Mouse (Mus musculus) lung, postnatal 36 days (tissue): ENCODE data around the gene Chst8.

Source experiments
- DNase-seq: peaks from one replicate; pipeline ENCODE4 v3.0.0; 2022; ENCODE audit warnings: mixed read lengths

Gene Chst8

DNA sequence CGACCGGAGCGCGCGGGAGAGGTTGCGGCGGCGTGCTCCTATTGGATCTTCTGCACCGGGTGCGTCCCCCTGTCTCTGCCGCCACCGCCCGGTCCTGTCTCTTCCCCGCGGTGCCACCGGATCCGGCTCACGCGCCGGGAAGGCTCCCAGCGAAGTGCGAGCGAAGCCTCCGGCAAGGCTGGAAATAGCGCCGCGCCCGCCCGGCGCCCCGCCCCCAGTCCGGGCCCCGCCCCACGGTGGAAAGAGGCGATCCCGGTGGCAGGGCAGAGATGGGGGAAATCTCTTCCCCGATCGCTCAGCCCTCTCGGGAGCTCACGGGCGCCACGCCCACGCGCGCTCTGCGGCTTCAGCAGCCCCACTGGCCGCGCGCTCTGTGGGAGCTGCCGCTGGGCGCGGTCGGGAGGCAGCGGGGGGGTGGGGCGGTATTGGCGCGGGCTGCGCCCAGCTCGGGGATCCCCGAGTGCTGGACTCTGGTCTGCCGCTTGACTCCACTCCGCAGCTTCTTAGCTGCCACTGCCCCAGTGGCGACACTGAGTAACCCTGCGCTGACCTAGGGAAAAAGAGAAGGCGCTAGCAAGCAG is at the start of gene Chst8:
Gene Chst8, minus strand, starts transcription at position 181 of the 581 bp plus-strand sequence.
- DNase-seq: peak; percentile 84

DNA sequence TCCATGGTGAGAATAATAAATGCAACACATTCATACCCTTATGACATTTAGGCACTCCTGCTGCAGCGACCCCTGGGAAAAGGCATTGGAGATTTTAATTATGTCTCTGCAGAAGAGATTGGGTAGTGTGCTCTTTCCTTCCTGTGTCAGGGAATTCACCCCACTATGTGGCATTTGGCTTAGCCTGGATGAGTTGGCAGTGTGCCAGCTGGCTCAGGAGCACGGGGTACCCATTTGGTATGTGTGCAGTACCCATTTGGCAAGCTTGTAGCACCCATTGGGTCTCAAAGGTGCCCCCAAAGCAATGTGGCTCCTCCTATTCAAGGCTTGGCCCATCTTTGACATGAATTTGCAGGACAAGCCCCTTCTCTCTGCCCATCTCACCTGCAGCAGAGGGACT is 45.8 kb upstream of the Chst8 start:
- no peak for DNase-seq

DNA sequence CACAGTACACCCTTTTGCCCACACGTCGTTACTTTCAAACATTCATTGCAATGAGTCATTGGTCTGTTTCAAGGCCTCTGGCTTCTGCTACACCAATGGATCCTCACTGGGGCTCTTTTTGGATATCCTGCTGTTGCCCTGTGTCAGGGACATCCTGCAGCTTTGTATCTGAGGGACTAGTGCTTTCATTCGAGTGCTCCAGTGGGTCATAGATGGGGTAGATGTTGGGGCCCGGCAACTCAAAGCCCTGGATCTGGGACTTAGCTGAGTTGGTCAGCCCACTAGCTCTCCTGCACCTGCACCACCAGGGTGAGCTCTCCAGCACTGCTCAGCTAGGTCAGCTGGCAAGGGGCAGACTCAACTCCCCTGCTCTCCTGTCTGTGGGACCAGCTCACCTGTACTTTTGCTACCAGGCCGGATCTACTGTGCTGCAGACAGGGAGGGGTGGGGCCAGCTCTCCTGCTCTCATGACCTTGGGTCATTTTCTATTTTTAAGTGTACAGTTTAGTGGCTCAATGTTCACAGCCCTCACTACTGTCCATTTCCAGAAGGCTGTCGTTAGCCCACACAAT is 42.4 kb upstream of the Chst8 start:
- DNase-seq: no peak

DNA sequence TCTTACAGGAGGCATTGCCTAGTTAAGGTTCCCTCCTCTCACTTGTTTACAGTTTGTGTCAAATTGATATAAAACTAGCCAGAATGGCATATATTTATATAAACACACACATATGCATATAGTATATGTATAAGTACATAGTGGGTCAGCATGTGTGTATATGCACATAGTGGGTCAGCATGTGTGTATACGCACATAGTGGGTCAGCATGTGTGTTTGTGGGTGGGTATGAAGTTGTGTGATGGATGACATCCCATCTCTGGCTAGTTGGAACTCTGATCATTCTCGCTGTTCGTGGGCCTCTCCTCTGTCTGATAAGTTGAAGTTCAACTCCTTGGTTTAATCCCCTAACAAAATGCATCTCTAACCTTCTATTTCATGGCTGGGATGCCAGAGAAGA is 40.9 kb upstream of the Chst8 start:
- DNase-seq: no peak

DNA sequence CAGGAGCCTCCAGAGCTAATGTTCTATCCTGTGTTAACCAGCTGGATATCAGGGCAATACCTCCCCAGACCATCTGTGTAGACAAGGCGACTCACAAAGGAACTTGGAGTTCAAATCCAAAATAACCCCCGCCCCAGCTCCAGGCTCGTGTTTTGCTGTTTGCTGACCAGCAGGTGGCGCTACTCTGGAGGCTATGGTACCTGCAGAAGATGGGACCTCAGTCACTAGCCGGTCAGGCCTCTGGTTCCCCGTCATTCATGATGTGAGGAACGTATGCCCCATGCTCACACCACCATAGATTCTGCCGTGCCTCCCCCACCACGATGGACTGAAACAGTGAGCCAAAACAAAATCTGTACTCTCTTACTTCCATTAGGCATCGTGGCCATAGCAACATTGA is 37.1 kb upstream of the Chst8 start:
- DNase-seq: peak; percentile 8

DNA sequence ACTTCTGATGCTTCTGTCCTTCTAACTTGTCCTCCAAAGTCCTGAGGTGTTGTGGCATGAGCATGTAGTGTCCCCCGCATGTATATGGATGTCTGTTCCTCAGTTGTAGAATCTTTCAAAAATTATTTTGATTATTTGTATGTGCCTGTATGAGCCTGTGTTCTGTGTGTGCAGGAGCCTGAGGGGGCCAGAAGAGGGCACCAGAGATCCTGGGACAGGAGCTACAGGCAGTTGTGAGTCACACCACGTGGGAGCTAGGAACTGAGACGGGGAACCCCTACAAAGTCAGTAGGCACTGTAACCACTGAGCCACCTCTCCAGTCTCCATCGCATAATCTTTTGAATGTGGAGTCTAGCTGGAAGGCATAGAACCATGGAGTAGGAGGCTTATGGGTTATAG is 36.3 kb upstream of the Chst8 start:
- DNase-seq: no peak

DNA sequence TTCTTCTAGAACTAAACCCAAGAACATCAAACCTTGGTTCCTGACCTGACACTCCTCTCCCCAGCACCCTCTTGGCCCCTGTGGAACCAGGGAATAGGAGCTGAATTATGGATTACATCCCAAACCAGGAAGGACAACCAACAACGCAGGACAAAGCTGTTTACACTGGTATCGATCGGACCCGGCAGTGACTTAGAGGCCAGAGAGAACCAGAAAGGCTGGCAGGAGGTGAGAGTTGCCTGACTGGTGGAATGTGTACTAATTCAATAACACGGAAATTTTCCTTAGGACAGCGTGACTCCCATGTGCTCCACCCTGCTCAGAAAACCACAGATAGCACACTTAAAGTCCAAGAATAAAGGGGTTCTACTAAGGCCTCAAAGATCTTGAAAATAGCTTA is 35.4 kb upstream of the Chst8 start:
- no peak for DNase-seq

DNA sequence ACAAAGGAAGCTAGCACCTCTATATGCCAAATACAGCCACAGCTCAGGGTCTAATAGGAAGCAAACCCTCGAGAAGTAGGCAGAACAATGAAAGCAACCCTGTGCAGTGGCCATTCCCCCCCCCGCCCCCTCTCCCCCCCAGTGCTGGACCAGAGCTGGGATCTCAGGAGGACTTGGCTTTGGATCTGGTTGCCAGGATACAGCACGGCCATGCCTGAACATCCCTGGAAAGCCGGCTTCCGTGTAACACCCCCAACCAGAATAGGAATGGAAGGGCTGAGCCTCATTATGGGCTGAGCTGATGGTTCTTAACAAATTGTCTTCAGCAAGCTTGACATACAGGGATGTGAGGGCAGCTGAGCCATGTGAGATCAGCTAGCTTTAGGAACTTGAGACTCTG is 34.9 kb upstream of the Chst8 start:
- DNase-seq: no peak

DNA sequence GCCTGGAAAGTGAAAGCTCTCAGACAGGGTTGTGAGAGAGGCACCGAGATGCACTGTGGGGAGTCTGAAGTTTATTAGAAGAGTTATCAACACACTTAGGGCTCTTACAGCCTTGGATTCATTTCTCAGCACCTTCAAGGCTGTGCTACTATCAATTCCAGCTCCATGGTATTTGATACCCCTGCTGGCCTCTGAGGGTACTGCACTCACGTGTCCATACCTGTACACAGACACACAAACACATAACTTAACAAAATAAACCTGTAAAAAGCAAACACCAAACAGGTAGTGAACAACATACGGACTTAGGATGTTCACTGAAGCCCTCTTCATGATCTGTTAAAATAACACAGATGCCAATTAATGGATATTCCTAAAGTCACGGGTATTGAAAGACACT is 26.2 kb upstream of the Chst8 start:
- DNase-seq: no peak

DNA sequence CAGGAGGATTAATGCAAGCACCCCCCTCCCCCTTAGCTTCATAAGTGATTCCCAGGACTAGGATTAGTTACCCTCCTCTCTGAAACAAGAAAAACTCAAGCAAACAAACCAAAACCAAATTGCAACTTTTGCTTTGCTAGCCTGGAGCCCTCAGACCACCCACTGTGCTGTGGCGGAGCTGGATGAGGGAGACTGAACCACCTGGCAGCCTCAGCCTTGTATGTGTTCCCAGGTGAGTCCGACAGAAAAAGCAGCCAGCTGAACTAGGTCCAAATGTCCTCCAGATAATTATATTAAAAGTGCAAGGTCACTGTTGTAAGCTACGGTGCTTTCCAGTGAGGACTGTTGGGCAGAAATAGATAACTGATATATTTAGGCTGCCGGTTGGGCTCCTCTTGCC is 25.7 kb upstream of the Chst8 start:
- no peak for DNase-seq

DNA sequence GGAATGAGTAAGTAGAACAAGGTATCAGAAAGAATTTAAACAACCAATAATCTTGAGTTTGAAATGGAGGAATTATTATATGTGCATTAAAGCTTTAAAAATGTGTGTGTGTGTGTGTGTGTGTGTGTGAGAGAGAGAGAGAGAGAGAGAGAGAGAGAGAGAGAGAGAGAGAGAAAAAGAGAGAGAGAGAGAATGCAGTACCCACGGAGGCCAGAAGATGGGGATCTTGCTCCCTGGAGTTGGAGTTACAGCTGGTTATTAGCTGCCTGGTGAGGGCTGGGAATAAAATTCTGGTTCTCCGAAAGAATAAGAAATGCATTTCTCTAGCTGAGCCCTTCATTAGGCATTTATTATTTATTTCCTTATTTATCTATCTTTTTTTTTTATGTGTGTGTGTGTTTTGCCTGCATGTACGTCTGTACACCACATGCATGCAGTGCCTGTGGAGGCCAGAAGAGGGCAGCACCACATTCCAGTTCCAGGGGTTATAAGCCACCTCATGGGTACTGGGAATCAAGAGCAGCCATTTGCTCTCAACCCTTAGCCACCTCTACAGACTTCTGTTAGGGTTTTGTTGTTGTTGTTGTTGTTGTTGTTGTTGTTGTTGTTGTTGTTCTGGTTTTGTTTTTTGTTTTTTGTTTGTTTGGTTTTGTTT is 13.9 kb upstream of the Chst8 start:
- DNase-seq: peak; percentile 15

DNA sequence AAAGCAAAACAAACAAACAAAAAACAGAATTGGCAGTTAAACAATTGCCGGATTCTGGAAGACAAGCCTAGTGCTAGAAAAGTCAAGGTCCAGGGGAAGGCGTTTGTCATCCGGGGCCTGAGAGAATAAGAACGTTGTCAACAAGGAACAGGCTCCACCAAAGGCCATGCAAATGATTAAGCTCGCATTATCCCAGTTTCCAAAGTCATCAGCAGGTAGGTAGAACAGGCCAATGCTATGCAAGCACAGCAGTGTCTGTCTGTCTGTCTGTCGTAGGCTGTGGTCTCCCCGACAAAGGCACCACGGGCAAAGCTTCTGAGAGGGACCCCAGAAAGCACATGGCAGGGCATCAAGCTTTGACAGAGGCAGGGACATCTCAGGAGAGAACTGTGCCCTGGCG is 9.1 kb upstream of the Chst8 start:
- DNase-seq: no peak

DNA sequence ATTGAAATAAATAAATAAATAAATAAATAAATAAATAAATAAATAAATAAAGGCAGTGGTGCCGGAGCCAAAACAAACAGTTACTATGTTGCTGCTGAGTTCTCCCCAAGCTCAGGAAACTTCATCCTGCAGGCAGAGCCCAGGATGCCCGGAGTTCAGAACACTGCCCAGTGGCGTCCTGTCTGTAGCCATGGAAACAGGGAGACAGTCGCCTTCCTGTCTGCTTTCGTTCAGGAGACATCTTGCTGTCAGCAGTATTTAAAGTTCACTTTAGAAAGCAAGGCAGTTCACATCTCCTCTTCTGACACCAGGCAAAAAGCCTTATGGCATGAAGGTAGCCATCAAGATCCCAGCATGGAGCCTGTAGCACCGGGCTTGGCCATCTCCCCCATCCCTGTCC is 8.0 kb upstream of the Chst8 start:
- no peak for DNase-seq

DNA sequence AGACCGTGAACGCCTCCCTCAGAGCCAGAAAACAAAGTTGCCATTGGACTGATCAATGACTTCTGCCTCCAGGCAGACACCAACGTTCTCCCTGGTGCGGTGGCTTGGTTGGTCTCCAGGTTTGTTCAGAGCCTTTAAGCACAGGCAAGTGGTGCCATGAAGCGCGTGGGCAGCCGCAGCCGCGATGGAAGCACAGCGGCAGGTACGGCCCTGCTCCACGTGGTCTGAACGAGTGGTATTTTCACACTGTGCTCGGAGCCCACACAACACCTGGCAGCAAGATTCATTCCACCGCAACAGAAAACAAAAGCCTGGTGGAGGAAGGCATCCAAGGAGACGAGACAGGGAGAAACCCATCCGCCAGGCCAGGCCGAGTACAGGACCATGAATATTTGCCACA is 7.3 kb upstream of the Chst8 start:
- no peak for DNase-seq

DNA sequence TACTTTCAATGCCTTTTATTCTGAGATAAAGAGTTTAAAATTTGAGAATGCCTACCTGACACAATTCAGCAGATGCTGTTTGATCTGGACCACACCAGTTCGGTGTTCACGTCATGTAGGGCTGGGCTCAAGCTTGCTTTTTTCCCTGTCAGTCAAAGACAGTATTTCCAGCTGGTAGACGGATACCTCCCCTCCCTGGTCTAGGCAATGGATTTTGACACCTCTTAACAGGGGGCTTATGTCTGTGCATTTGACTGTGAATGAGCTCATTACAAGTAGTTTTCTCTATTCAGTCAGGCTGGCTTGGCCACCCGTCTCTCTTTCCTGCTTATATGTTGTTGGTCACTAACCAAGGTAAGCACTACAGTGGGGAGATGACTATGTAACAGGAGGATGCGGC is 6.1 kb upstream of the Chst8 start:
- DNase-seq: no peak

DNA sequence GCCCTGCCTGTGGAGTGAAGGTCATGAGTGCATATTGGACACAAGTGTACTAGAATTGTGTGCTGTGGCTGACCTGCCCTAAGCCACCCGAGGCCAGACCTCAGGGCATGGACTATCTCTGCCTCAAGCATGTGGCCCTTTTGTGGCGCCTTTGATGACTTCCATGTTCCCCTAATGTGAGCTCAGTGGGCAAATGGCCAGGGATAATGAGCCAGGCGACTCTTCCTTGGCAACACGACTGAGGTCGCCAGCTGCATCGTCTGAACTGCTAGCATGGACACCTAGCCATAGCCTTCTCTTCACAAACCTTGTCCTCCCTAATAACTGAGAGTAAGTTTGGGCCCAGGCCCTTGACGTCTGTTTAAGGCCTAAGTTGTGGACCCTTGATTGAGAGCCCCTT is 4.5 kb upstream of the Chst8 start:
- no peak for DNase-seq

DNA sequence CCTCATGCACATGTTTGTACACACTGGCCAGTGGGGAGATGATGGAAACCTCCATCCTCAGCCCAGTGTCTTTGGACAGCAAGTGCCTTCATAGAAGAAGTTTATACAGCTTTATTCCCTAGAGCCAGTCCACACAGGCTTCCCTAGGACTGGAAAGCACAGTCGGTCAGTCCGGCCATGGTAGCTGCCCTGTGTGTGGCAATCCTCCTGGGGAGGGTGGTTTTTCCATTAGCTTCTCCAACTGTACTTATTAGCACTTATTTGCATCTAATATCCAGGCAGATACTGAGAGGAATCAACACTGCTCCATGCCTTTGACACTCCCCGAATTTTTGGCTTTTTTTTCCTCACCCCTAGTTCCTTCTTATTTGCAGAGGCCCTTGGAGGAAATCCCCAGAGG is 2.3 kb upstream of the Chst8 start:
- no peak for DNase-seq

DNA sequence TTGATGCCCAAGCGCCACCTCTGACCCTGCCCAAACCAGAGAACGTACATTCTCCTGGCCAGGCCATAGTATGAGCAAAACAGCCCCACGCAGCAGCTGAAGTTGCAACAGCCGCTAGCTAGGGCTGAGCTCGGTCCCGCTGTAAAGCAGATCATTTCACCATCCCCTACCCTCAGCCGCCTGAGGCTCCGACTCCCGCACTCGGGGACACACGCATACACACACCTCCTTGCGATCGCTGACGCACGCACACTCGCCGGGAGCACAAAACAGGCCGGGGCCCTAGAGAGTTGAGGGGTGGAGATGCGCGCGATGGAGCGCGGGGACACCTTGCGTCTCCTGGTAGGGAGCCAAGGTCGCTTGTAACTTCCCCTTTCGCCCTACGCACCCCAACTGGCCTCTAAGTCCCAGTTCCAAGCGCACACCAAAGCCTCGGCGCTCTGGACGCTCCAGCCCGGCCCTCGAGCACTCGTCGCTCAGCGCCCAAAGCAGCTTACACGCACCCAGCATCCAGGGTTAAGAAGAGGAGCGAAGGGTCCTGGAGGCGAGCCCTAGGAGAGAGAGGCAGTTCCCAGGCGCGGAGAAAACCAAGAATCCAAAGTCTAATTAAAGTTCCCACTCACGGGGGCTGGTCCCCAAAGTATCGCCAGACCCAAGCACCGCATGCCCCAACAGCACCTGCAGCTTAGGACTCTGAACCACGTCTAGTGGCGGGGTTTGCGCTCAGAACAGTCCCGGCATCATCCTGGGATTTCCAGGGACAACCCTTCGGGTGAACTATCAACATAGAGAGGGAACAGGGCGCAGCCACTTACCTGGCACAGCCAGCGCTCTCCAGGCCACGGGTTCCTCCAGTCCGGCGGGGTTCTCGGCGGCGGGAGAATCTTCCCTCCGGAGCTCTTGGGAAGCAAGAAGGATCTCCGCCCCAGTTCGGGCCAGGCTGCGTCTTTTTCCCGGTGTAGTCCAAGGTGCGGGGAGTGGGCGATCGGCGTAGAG is 682 bp downstream of the Chst8 start:
- no peak for DNase-seq

DNA sequence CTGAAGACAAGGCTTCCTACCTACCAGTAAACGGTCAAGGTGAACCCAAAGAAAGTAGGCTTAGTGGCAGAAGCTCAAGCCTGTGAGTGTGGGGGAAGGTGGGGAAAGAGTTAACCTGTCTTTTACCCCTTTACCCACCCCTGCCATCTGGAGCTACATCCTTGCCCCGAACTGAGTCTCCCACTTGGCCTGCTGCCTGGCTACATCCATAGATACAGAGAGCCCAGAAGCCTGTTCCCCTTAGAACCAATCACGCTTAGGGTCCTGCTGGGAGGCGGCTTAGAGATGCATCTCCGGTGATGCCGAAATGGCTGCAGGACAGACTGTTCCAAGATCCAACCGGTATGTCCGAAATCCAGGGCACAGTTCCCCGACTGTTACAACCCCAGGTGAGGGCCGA is 1.5 kb downstream of the Chst8 start:
- DNase-seq: no peak

DNA sequence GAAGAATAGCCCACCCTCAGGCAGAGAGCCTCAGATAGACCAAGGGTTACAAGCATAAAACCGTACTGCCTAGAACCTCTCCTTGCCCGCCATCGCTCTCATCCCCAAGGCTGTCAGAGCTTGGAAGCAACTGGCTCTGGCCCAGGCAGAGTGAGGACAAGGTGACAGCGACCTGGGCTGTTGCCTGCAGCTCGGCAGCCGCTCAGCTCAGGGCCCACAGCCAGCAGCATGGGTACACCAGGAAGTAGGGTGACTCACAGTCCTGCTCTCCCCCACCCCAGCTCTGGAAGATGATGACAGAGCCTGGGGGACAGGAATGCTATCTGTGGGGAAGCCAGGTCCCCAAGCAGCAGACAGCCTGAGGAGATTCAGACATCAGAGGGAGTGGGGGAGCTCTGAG is 6.2 kb downstream of the Chst8 start:
- DNase-seq: no peak

DNA sequence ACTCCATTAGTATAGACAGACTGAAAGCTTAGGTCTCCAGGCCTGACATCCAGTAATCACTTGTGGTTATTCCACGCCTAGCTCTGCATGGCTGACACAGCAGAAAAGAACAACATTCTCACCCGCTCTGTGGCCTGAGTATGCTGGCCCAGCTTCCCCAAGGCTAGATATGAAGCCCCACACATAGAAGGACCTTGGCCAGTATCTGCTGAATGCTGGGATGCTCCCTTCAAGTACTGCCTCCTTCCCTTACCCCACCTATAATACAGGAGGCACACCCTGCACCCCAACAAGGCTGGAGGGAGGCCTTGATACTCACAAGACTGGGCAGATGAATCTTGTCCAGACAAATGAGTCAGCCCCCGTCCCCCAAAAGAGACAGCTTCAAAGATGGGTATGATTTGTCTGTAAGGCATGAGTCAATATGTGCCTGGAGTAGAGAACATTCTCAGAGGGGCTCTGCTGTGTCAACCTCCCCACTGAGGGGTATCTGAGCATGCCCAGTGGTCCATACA is 6.8 kb downstream of the Chst8 start:
- no peak for DNase-seq

DNA sequence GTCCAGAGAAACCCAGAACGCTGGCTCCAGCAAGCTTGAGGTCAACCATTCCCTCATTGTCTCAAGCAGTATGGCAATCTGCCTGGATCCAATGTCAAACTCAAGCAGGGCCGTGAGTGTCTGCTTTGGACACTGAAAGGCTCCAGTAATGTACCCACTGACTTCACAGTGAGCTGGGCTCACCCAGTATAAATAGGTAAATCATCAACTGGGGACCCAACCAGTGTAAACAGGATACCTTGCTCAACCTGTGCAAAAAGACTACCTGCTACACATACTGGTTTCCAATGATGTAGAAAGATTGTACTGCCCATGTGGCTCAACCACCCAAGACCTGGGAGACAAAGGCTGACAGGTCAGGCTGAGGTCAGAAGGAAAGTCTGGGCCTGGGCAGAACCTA is 7.5 kb downstream of the Chst8 start:
- DNase-seq: no peak

DNA sequence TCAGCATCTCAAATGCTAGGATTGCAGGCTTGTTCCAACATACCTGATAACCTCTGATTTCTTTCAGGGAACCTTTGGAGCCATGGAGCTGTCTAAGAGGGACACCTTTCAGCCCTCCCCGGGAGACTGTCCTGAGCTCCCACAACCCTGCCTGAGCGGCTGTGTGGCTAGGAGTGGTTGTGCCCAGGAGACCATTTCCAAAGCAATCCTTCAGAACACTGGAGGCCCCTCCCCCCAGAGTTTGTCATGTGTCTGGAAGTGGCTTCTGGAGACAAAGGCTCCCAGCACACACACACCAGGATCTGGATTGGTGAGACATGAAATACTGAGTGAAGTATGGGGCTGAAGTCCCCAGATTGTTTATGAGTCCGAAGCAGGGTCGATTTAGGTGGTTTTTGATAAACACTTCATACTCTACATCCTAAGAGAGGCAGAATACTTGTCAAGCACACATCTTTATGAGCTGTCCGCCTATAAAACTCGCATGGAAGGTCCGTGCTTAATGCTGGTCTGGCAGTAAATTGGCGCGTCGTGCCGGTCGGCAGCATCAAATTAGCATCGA is 12.5 kb downstream of the Chst8 start:
- no peak for DNase-seq
